Mouse (Mus musculus) ES-Bruce4 (cell line): ENCODE measurements around the gene Ggps1. TPM values are rescaled to one million over a fixed set of nuclear protein-coding genes. Genes with fewer than 3 reads are reported as not detected.

Source experiments
- H3K27ac ChIP-seq: 2 replicates; pipeline ENCODE4 v1.5.1; 2012; ENCODE audit warnings: low read length, inconsistent platforms; ENCODE audit not compliant: insufficient read depth
- H3K27me3 ChIP-seq: 2 replicates; pipeline ENCODE4 v1.6.1; 2012; ENCODE audit warnings: mild to moderate bottlenecking, low read length, inconsistent platforms; ENCODE audit not compliant: control insufficient read depth, poor library complexity, insufficient read depth, severe bottlenecking
- H3K36me3 ChIP-seq: 2 replicates; pipeline ENCODE4 v1.6.1; 2012; ENCODE audit warnings: inconsistent platforms, mild to moderate bottlenecking, low read length, moderate library complexity; ENCODE audit not compliant: control insufficient read depth, poor library complexity, insufficient read depth, severe bottlenecking
- H3K4me1 ChIP-seq: one replicate; pipeline ENCODE4 v1.8.1; 2011; ENCODE audit warnings: low read length; ENCODE audit not compliant: control insufficient read depth, insufficient read depth
- H3K4me3 ChIP-seq: 2 replicates; pipeline ENCODE4 v1.5.1; 2011; ENCODE audit warnings: low read depth, mild to moderate bottlenecking, low read length
- H3K9ac ChIP-seq: 2 replicates; pipeline ENCODE4 v1.6.1; 2012; ENCODE audit warnings: low read depth, mild to moderate bottlenecking, inconsistent platforms; ENCODE audit not compliant: poor library complexity, severe bottlenecking
- H3K9me3 ChIP-seq: replicated peaks from 2 replicates; pipeline ENCODE4 v1.6.1; 2012; ENCODE audit warnings: mild to moderate bottlenecking, low read length, inconsistent platforms; ENCODE audit not compliant: control insufficient read depth, poor library complexity, insufficient read depth, severe bottlenecking
- CTCF ChIP-seq: IDR thresholded peaks from one replicate; pipeline ENCODE4 v1.8.1; 2011; ENCODE audit warnings: low read depth, low read length
- EP300 ChIP-seq: IDR thresholded peaks from 2 replicates; pipeline ENCODE4 v1.6.1; 2011; ENCODE audit warnings: low read depth, low read length; ENCODE audit not compliant: insufficient read depth
- POLR2A ChIP-seq: IDR thresholded peaks from one replicate; pipeline ENCODE4 v1.8.1; 2011; ENCODE audit warnings: low read length; ENCODE audit not compliant: insufficient read depth
- polyA plus RNA-seq: library from polyadenylated mRNA; stranded (reverse); fragments of >200 nt; gene quantifications from 2 replicates; pipeline ENCODE4 v1.2.4, GENCODE M21; 2011; ENCODE audit warnings: low read depth; ENCODE audit not compliant: missing spikeins, insufficient read depth, insufficient read length

Ggps1 gene
- polyA plus RNA-seq, 1 experiment: 60.1 TPM

- H3K4me1 ChIP-seq: no peaks in the 10 kb centered on the region
- no peak overlapping the region for H3K4me3 ChIP-seq
- H3K9ac ChIP-seq: no peak overlapping the region
- no peaks in the 10 kb centered on the region for H3K27me3 ChIP-seq
- peaks cover 34% of the 10 kb centered on the region for H3K36me3 ChIP-seq
- no peak overlapping the region for H3K27ac ChIP-seq
- TF ChIP-seq EP300: no peak
- no peak for TF ChIP-seq CTCF
- TF ChIP-seq POLR2A: no peak
- no peaks in the 10 kb centered on the region for H3K9me3 ChIP-seq
These were observed 58.3 kb downstream of the Ggps1 start for GRCm38 (mm10) chr13:14004999-14005398.

GRCm38 (mm10) chr13:14004086-14004485, 59.2 kb downstream of the Ggps1 start:
- Histone ChIP-seq H3K27ac (no peak overlapping the region), H3K4me1 (no peaks in the 10 kb centered on the region), H3K4me3 (no peak overlapping the region), H3K27me3 (no peaks in the 10 kb centered on the region), H3K36me3 (peaks cover 39% of the 10 kb centered on the region), H3K9me3 (no peaks in the 10 kb centered on the region), H3K9ac (no peak overlapping the region)
- TF ChIP-seq CTCF: no peak

DNA sequence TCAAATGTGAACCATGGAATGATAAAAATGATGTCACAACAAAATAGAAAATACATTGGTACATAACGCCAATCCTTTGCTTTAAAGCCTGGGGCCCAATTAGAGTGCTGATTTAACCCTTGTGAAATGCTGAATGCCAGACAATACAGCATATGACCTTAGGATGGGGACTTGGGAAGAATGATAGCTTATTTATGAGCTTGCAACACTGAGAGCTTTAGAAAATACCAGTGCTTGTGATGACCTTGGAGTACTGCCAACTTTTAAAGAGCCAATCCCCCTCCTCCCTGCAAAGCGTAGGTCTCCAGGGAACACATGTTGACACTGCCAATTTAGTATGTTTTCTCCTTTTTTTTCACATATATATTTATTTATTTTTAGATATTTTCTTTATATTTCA, 60.6 kb downstream of the Ggps1 start:
- no peak overlapping the region for H3K4me3 ChIP-seq
- peaks cover 49% of the 10 kb centered on the region for H3K36me3 ChIP-seq
- no peak overlapping the region for H3K27ac ChIP-seq
- H3K9ac ChIP-seq: no peak overlapping the region
- H3K4me1 ChIP-seq: no peaks in the 10 kb centered on the region
- H3K27me3 ChIP-seq: no peaks in the 10 kb centered on the region
- no peaks in the 10 kb centered on the region for H3K9me3 ChIP-seq
- no peak for TF ChIP-seq POLR2A
- TF ChIP-seq EP300: no peak
- no peak for TF ChIP-seq CTCF

Other genes with a start within 250 kb of the Ggps1 start
- 41.5 and 46.2 TPM in 2 replicates for gene B3galnt2, start 109.0 kb downstream of the Ggps1 start, polyA plus RNA-seq
- gene Tbce, start 23.9 kb downstream of the Ggps1 start, polyA plus RNA-seq: 65.8 and 75.1 TPM in 2 replicates
- 49.3 and 49.6 TPM in 2 replicates for gene Arid4b, start 256 bp downstream of the Ggps1 start, polyA plus RNA-seq